9 mouse cellular contexts compared by ENCODE assay signal in genomic region chr13:48994903-48995302, GRCm38 (mm10). TPM values are rescaled to one million over a fixed set of nuclear protein-coding genes. Genes with fewer than 3 reads are reported as not detected.
DNase-seq lines count a peak whose midpoint lies in the region; ATAC-seq and TF ChIP-seq lines count a peak whose summit lies in the region.
"Had no signal": no experiment of that assay in that cellular context is flagged by ENCODE, and none has a peak within 500 bp of the region (broad histone marks: within the 10 kb centered on the region; RNA-seq: fewer than 3 reads in every experiment).

No protein-coding gene starts in this region.

- 0 out of 2 replicates have a peak, but pooled peaks cover 3% of the 10 kb centered on the region for H3K4me1 ChIP-seq in spleen, adult 2 months (ENCODE audit: control insufficient read depth, insufficient read depth, insufficient read length)
- peaks cover 5% of the 10 kb centered on the region; the same call in 1 of the 2 replicates for H3K4me1 ChIP-seq in forebrain, embryonic 11.5 days (replicated peaks; ENCODE audit: control insufficient read depth, insufficient read depth, low read length)
- peaks cover 4% of the 10 kb centered on the region for H3K4me1 ChIP-seq in midbrain, embryonic 11.5 days (ENCODE audit: control insufficient read depth, insufficient read depth, low read length)

- TF ChIP-seq CTCF in spleen, adult 2 months (IDR thresholded peaks at IDR 0.05; ENCODE audit: extremely low read depth, insufficient read depth, insufficient read length, insufficient replicate concordance), result no peak

- H3K27me3 ChIP-seq in spleen, adult 2 months (ENCODE audit: control insufficient read depth, insufficient read depth, low read length), result no peaks in the 10 kb centered on the region
- no peaks in the 10 kb centered on the region for H3K27me3 ChIP-seq in forebrain, embryonic 11.5 days (ENCODE audit: control insufficient read depth, insufficient read depth, low read length)
- H3K27me3 ChIP-seq in midbrain, embryonic 11.5 days (ENCODE audit: control insufficient read depth, insufficient read depth, low read length), result no peaks in the 10 kb centered on the region

- 4% methylated on average over 3 of the region's 3 CpGs for WGBS in spleen, adult 2 months
- WGBS in forebrain, embryonic 11.5 days, result 13% methylated on average over 3 of the region's 3 CpGs
- 12% methylated on average over 3 of the region's 3 CpGs for WGBS in midbrain, embryonic 11.5 days

- no peaks in the 10 kb centered on the region for H3K36me3 ChIP-seq in spleen, adult 2 months (ENCODE audit: control insufficient read depth, insufficient read depth, low read length)
- no peaks in the 10 kb centered on the region for H3K36me3 ChIP-seq in forebrain, embryonic 11.5 days (ENCODE audit: control insufficient read depth, insufficient read depth, low read length)
- H3K36me3 ChIP-seq in midbrain, embryonic 11.5 days (ENCODE audit: control insufficient read depth, insufficient read depth, low read length), result no peaks in the 10 kb centered on the region

- no peak overlapping the region for H3K27ac ChIP-seq in spleen, adult 2 months (ENCODE audit: insufficient read depth, low read length)
- H3K27ac ChIP-seq in forebrain, embryonic 11.5 days (ENCODE audit: low read depth, low read length), result no peak overlapping the region
- H3K27ac ChIP-seq in midbrain, embryonic 11.5 days (ENCODE audit: low read depth, low read length), result no peak overlapping the region
- H3K27ac ChIP-seq: macrophage had no signal

- H3K9me3 ChIP-seq in forebrain, embryonic 11.5 days (ENCODE audit: control insufficient read depth, low read length), result no peaks in the 10 kb centered on the region
- no peaks in the 10 kb centered on the region for H3K9me3 ChIP-seq in midbrain, embryonic 11.5 days (ENCODE audit: control insufficient read depth, low read length)

- no peak overlapping the region for H3K4me2 ChIP-seq in forebrain, embryonic 11.5 days (ENCODE audit: low read depth, low read length, severe bottlenecking)
- H3K4me2 ChIP-seq in midbrain, embryonic 11.5 days, result no peak overlapping the region

- ATAC-seq in forebrain, embryonic 11.5 days (replicated peaks; ENCODE audit: low FRiP score), result peak; percentile 58; the same call in 1 of the 2 replicates
- ATAC-seq in midbrain, embryonic 11.5 days (ENCODE audit: low FRiP score), result peak; percentile 65; the same call in 1 of the 2 replicates
- no peak for ATAC-seq in cerebellum, adult (ENCODE audit: insufficient number of reproducible peaks, low FRiP score, low TSS enrichment)
- ATAC-seq in erythroid progenitor cell, adult 5-6 weeks (replicated peaks; ENCODE audit: low FRiP score, poor library complexity, severe bottlenecking), result no peak

- H3K4me3 ChIP-seq in spleen, adult 2 months (ENCODE audit: extremely low read depth, insufficient read depth, insufficient read length), result no peak overlapping the region
- no peak overlapping the region for H3K4me3 ChIP-seq in forebrain, embryonic 11.5 days (ENCODE audit: low read depth, low read length)
- no peak overlapping the region for H3K4me3 ChIP-seq in midbrain, embryonic 11.5 days (ENCODE audit: low read depth, low read length)

- TF ChIP-seq POLR2A in spleen, adult 2 months (IDR thresholded peaks at IDR 0.05; ENCODE audit: low read depth, low read length), result no peak

- H3K9ac ChIP-seq in forebrain, embryonic 11.5 days (ENCODE audit: low read length), result no peak overlapping the region
- H3K9ac ChIP-seq in midbrain, embryonic 11.5 days (ENCODE audit: low read length), result 0 out of 2 replicates have a peak overlapping the region, but pooled peaks have one; percentile 12

- DNase-seq in spleen, adult 2 months (ENCODE audit: low read depth in 1 of 2, low spot score in 2 of 2), result peak; percentile 21 to 32
- DNase-seq in spleen, postnatal 10 days (ENCODE audit: low spot score in 2 of 2), result no peak
- DNase-seq in forebrain, embryonic 11.5 days (ENCODE audit: low spot score), result no peak
- DNase-seq in midbrain, embryonic 11.5 days (ENCODE audit: low spot score, missing footprints), result no peak
- DNase-seq in layer of hippocampus, adult 8-10 months (ENCODE audit: low spot score in 2 of 2), result no peak
- DNase-seq: kidney, postnatal 25 days had no signal

RNA-seq across cellular contexts. Expression of gene Fam120a, which starts 27.1 kb away (rescaled TPM):
- polyA plus RNA-seq in spleen, adult 2 months (2012; rRNA removed), result 40.1 and 49.7 TPM in 2 replicates
- polyA plus RNA-seq in forebrain, embryonic 11.5 days (2014; fragmentation: Nextera tagmentation; extraction: Ambion mirVana), result 20.4 and 22.5 TPM in 2 replicates
- 17.1 and 19.3 TPM in 2 replicates for polyA plus RNA-seq in midbrain, embryonic 11.5 days (2014; fragmentation: Nextera tagmentation; extraction: Ambion mirVana)
- 100 to 1,000 TPM; 103 to 110 (median 105) TPM for total RNA-seq in layer of hippocampus, adult 8-10 months (2022)
- total RNA-seq in erythroid progenitor cell, adult 5-6 weeks (2015; ENCODE audit: low replicate concordance), result 158 and 188 TPM in 2 replicates
- 102 and 103 TPM in 2 replicates for total RNA-seq in erythroid progenitor cell, adult 5-6 weeks (2017; ENCODE audit: low replicate concordance)

Comparison
In these comparisons a context has a peak if more than half of its experiments do, and no peak if none do; other contexts are left out.
1. DNase-seq: peak in spleen, adult 2 months (2 of 2); none in spleen, postnatal 10 days (0 of 2), forebrain, embryonic 11.5 days (single experiment), midbrain, embryonic 11.5 days (single experiment) and layer of hippocampus, adult 8-10 months (0 of 2).
2. ATAC-seq: peak in forebrain, embryonic 11.5 days (single experiment) and midbrain, embryonic 11.5 days (single experiment); none in cerebellum, adult (single experiment) and erythroid progenitor cell, adult 5-6 weeks (single experiment).